Mouse (Mus musculus): ENCODE results near the gene Por. TPM values are rescaled to one million over a fixed set of nuclear protein-coding genes. Genes with fewer than 3 reads are reported as not detected.

Por gene
- polyA plus RNA-seq, 1 experiment from 2014 or later = 52.6 TPM

GRCm38 (mm10) chr5:135742156-135742555, 72.3 kb downstream of the Por start:
- Histone ChIP-seq H3K27me3 (ENCODE audit: control insufficient read depth, insufficient read depth, low read length) (no peaks in the 10 kb centered on the region), H3K4me3 (ENCODE audit: low read length) (no peak overlapping the region), H3K9ac (ENCODE audit: low read length) (no peak overlapping the region), H3K27ac (ENCODE audit: low read length) (no peak overlapping the region), H3K4me2 (ENCODE audit: low read depth, low read length) (no peak overlapping the region), H3K9me3 (replicated peaks; ENCODE audit: control insufficient read depth, low read length) (peaks cover under 1% of the 10 kb centered on the region), H3K4me1 (ENCODE audit: control insufficient read depth, insufficient read depth, low read length) (peaks cover 11% of the 10 kb centered on the region), H3K36me3 (ENCODE audit: control insufficient read depth, insufficient read depth) (peaks cover 6% of the 10 kb centered on the region)
- WGBS = 52% methylated on average over 10 of the region's 10 CpGs
- no peak for ATAC-seq (replicated peaks; ENCODE audit: extremely low read depth, insufficient read depth, low FRiP score)

- WGBS = 22% methylated on average over 18 of the region's 18 CpGs
- no peaks in the 10 kb centered on the region for H3K27me3 ChIP-seq (ENCODE audit: control insufficient read depth, insufficient read depth, low read length)
- H3K9me3 ChIP-seq (replicated peaks; ENCODE audit: control insufficient read depth, low read length) = peaks cover 8% of the 10 kb centered on the region
- H3K4me2 ChIP-seq (ENCODE audit: low read depth, low read length) = peak overlapping the region; percentile 97
- ATAC-seq (replicated peaks; ENCODE audit: extremely low read depth, insufficient read depth, low FRiP score) = no peak
- H3K36me3 ChIP-seq (ENCODE audit: control insufficient read depth, insufficient read depth) = peaks cover 6% of the 10 kb centered on the region
- H3K4me3 ChIP-seq (ENCODE audit: low read length) = peak overlapping the region; percentile 95
- H3K27ac ChIP-seq (ENCODE audit: low read length) = no peak overlapping the region
- peaks cover 11% of the 10 kb centered on the region for H3K4me1 ChIP-seq (ENCODE audit: control insufficient read depth, insufficient read depth, low read length)
- H3K9ac ChIP-seq (ENCODE audit: low read length) = peak overlapping the region; percentile 87
These were observed 73.3 kb downstream of the Por start for GRCm38 (mm10) chr5:135742941-135743740.

- peak; percentile 98 for ATAC-seq (replicated peaks; ENCODE audit: extremely low read depth, insufficient read depth, low FRiP score)
- Histone ChIP-seq H3K27me3 (ENCODE audit: control insufficient read depth, insufficient read depth, low read length) (no peaks in the 10 kb centered on the region), H3K9me3 (replicated peaks; ENCODE audit: control insufficient read depth, low read length) (peaks cover 8% of the 10 kb centered on the region), H3K27ac (ENCODE audit: low read length) (peak within 1 kb of the TSS; percentile 74), H3K4me2 (ENCODE audit: low read depth, low read length) (peak within 1 kb of the TSS; percentile 97), H3K36me3 (ENCODE audit: control insufficient read depth, insufficient read depth) (peaks cover 6% of the 10 kb centered on the region), H3K4me3 (ENCODE audit: low read length) (peak within 1 kb of the TSS; percentile 95), H3K9ac (ENCODE audit: low read length) (peak within 1 kb of the TSS; percentile 87), H3K4me1 (ENCODE audit: control insufficient read depth, insufficient read depth, low read length) (peaks cover 11% of the 10 kb centered on the region)
- WGBS = under 1% methylated on average over 60 of the region's 60 CpGs
These were observed 74.1 kb downstream of the Por start, which contains the start of gene Tmem120a for GRCm38 (mm10) chr5:135743741-135744609. Gene Tmem120a (minus strand): TSS chr5:135744448.

GRCm38 (mm10) chr5:135744742-135745141, 74.9 kb downstream of the Por start:
- Histone ChIP-seq H3K27me3 (ENCODE audit: control insufficient read depth, insufficient read depth, low read length) (no peaks in the 10 kb centered on the region), H3K9me3 (replicated peaks; ENCODE audit: control insufficient read depth, low read length) (peaks cover 8% of the 10 kb centered on the region), H3K9ac (ENCODE audit: low read length) (peak overlapping the region; percentile 76), H3K36me3 (ENCODE audit: control insufficient read depth, insufficient read depth) (peaks cover 6% of the 10 kb centered on the region), H3K4me3 (ENCODE audit: low read length) (peak overlapping the region; percentile 95), H3K4me1 (ENCODE audit: control insufficient read depth, insufficient read depth, low read length) (peaks cover 11% of the 10 kb centered on the region), H3K4me2 (ENCODE audit: low read depth, low read length) (peak overlapping the region; percentile 97), H3K27ac (ENCODE audit: low read length) (peak overlapping the region; percentile 74)
- ATAC-seq (replicated peaks; ENCODE audit: extremely low read depth, insufficient read depth, low FRiP score) = peak; percentile 15; the same call in 1 of the 2 replicates
- 21% methylated on average over 12 of the region's 12 CpGs for WGBS

GRCm38 (mm10) chr5:135751041-135751440, 81.2 kb downstream of the Por start:
- Histone ChIP-seq H3K4me3 (ENCODE audit: low read length) (no peak overlapping the region), H3K27ac (ENCODE audit: low read length) (no peak overlapping the region), H3K9me3 (replicated peaks; ENCODE audit: control insufficient read depth, low read length) (peaks cover 8% of the 10 kb centered on the region), H3K9ac (ENCODE audit: low read length) (no peak overlapping the region), H3K4me1 (ENCODE audit: control insufficient read depth, insufficient read depth, low read length) (no peaks in the 10 kb centered on the region), H3K36me3 (ENCODE audit: control insufficient read depth, insufficient read depth) (no peaks in the 10 kb centered on the region), H3K27me3 (ENCODE audit: control insufficient read depth, insufficient read depth, low read length) (no peaks in the 10 kb centered on the region), H3K4me2 (ENCODE audit: low read depth, low read length) (no peak overlapping the region)
- WGBS = 55% methylated on average over 1 of the region's 1 CpGs
- no peak for ATAC-seq (replicated peaks; ENCODE audit: extremely low read depth, insufficient read depth, low FRiP score)

- Histone ChIP-seq H3K9ac (ENCODE audit: low read length) (no peak overlapping the region), H3K27me3 (ENCODE audit: control insufficient read depth, insufficient read depth, low read length) (no peaks in the 10 kb centered on the region), H3K4me1 (ENCODE audit: control insufficient read depth, insufficient read depth, low read length) (no peaks in the 10 kb centered on the region), H3K27ac (ENCODE audit: low read length) (no peak overlapping the region), H3K4me3 (ENCODE audit: low read length) (no peak overlapping the region), H3K9me3 (replicated peaks; ENCODE audit: control insufficient read depth, low read length) (peaks cover 8% of the 10 kb centered on the region), H3K4me2 (ENCODE audit: low read depth, low read length) (no peak overlapping the region), H3K36me3 (ENCODE audit: control insufficient read depth, insufficient read depth) (no peaks in the 10 kb centered on the region)
- WGBS = 56% methylated on average over 2 of the region's 2 CpGs
- no peak for ATAC-seq (replicated peaks; ENCODE audit: extremely low read depth, insufficient read depth, low FRiP score)
These were observed 81.8 kb downstream of the Por start for GRCm38 (mm10) chr5:135751595-135751994.

- 66% methylated on average over 3 of the region's 3 CpGs for WGBS
- Histone ChIP-seq H3K27me3 (ENCODE audit: control insufficient read depth, insufficient read depth, low read length) (no peaks in the 10 kb centered on the region; the same call in 1 of the 2 replicates), H3K36me3 (ENCODE audit: control insufficient read depth, insufficient read depth) (no peaks in the 10 kb centered on the region), H3K4me3 (ENCODE audit: low read length) (no peak overlapping the region), H3K9ac (ENCODE audit: low read length) (no peak overlapping the region), H3K4me2 (ENCODE audit: low read depth, low read length) (no peak overlapping the region), H3K9me3 (replicated peaks; ENCODE audit: control insufficient read depth, low read length) (no peaks in the 10 kb centered on the region), H3K4me1 (ENCODE audit: control insufficient read depth, insufficient read depth, low read length) (no peaks in the 10 kb centered on the region), H3K27ac (ENCODE audit: low read length) (no peak overlapping the region)
- no peak for ATAC-seq (replicated peaks; ENCODE audit: extremely low read depth, insufficient read depth, low FRiP score)
These were observed 92.0 kb downstream of the Por start for GRCm38 (mm10) chr5:135761881-135762280.

- no peak for ATAC-seq (replicated peaks; ENCODE audit: extremely low read depth, insufficient read depth, low FRiP score)
- 3% methylated on average over 7 of the region's 7 CpGs for WGBS
These were observed 93.7 kb downstream of the Por start for GRCm38 (mm10) chr5:135763526-135763925.

More at GRCm38 (mm10) chr5:135763526-135763925, 93.7 kb downstream of the Por start:
- Histone ChIP-seq H3K36me3 (ENCODE audit: control insufficient read depth, insufficient read depth) (no peaks in the 10 kb centered on the region), H3K9me3 (replicated peaks; ENCODE audit: control insufficient read depth, low read length) (no peaks in the 10 kb centered on the region), H3K27me3 (ENCODE audit: control insufficient read depth, insufficient read depth, low read length) (no peaks in the 10 kb centered on the region; the same call in 1 of the 2 replicates), H3K4me3 (ENCODE audit: low read length) (no peak overlapping the region), H3K4me1 (ENCODE audit: control insufficient read depth, insufficient read depth, low read length) (no peaks in the 10 kb centered on the region), H3K9ac (ENCODE audit: low read length) (no peak overlapping the region), H3K4me2 (ENCODE audit: low read depth, low read length) (no peak overlapping the region), H3K27ac (ENCODE audit: low read length) (no peak overlapping the region)

All from heart, embryonic 16.5 days (tissue).